Mouse (Mus musculus): ENCODE results near the gene Tiprl. TPM values are rescaled to one million over a fixed set of nuclear protein-coding genes. Genes with fewer than 3 reads are reported as not detected.

Gene Tiprl
- 10 to 100 TPM; 46.3 to 47.7 TPM for total RNA-seq (2021)
- long read RNA-seq, experiment 1, full-length matches to known transcripts: 36 of 41 reads
- long read RNA-seq, experiment 1, partial matches to known transcripts: 0 of 41 reads
- long read RNA-seq, experiment 1, other reads (novel, unspliced or antisense): 5 of 41 reads
- long read RNA-seq, experiment 2, full-length matches to known transcripts: 121 of 135 reads
- long read RNA-seq, experiment 2, partial matches to known transcripts: 0 of 135 reads
- long read RNA-seq, experiment 2, other reads (novel, unspliced or antisense): 14 of 135 reads

- peak; percentile 91 to 94 for DNase-seq (ENCODE audit: low spot score in 2 of 2)
These were observed at the start of gene Tiprl for GRCm38 (mm10) chr1:165236321-165237298. Tiprl (minus strand) TSS chr1:165236996.

GRCm38 (mm10) chr1:165284096-165284495 is 47.3 kb upstream of the Tiprl start:
- DNase-seq (ENCODE audit: low spot score in 2 of 2): no peak

GRCm38 (mm10) chr1:165282967-165283345 is 46.2 kb upstream of the Tiprl start:
- no peak for DNase-seq (ENCODE audit: low spot score in 2 of 2)

- no peak for DNase-seq (ENCODE audit: low spot score in 2 of 2)
These were observed 45.6 kb upstream of the Tiprl start for GRCm38 (mm10) chr1:165282222-165282966.

- peak; percentile 53 to 57 for DNase-seq (ENCODE audit: low spot score in 2 of 2)
These were observed 44.8 kb upstream of the Tiprl start for GRCm38 (mm10) chr1:165281351-165282221.

GRCm38 (mm10) chr1:165280741-165281140 is 43.9 kb upstream of the Tiprl start:
- DNase-seq (ENCODE audit: low spot score in 2 of 2): no peak

GRCm38 (mm10) chr1:165274946-165275345 is 38.1 kb upstream of the Tiprl start:
- DNase-seq (ENCODE audit: low spot score in 2 of 2): no peak

- DNase-seq (ENCODE audit: low spot score in 2 of 2): peak; percentile 65 to 70
These were observed 15.4 kb upstream of the Tiprl start for GRCm38 (mm10) chr1:165252027-165252671.

GRCm38 (mm10) chr1:165250546-165250945 is 13.8 kb upstream of the Tiprl start:
- DNase-seq (ENCODE audit: low spot score in 2 of 2): no peak

- DNase-seq (ENCODE audit: low spot score in 2 of 2): no peak
These were observed 12.0 kb upstream of the Tiprl start for GRCm38 (mm10) chr1:165248842-165249241.

GRCm38 (mm10) chr1:165247788-165248187 is 11.0 kb upstream of the Tiprl start:
- no peak for DNase-seq (ENCODE audit: low spot score in 2 of 2)

- DNase-seq (ENCODE audit: low spot score in 2 of 2): no peak
These were observed 10.3 kb upstream of the Tiprl start for GRCm38 (mm10) chr1:165247085-165247484.

GRCm38 (mm10) chr1:165246587-165246986 is 9.8 kb upstream of the Tiprl start:
- no peak for DNase-seq (ENCODE audit: low spot score in 2 of 2)

GRCm38 (mm10) chr1:165235846-165236245 is 950 bp downstream of the Tiprl start:
- DNase-seq (ENCODE audit: low spot score in 2 of 2): no peak

- DNase-seq (ENCODE audit: low spot score in 2 of 2): no peak
These were observed 3.0 kb downstream of the Tiprl start for GRCm38 (mm10) chr1:165233806-165234205.

- DNase-seq (ENCODE audit: low spot score in 2 of 2): no peak
These were observed 6.1 kb downstream of the Tiprl start for GRCm38 (mm10) chr1:165230691-165231090.

- DNase-seq (ENCODE audit: low spot score in 2 of 2): no peak
These were observed 7.2 kb downstream of the Tiprl start for GRCm38 (mm10) chr1:165229577-165229976.

GRCm38 (mm10) chr1:165217023-165217589 is 19.7 kb downstream of the Tiprl start:
- DNase-seq (ENCODE audit: low spot score in 2 of 2): no peak

GRCm38 (mm10) chr1:165215831-165216230 is 21.0 kb downstream of the Tiprl start:
- no peak for DNase-seq (ENCODE audit: low spot score in 2 of 2)

Measured in adrenal gland, adult 18-20 months (tissue).